Mouse (Mus musculus): Measurements from ENCODE around the gene Gpr84.

DNA sequence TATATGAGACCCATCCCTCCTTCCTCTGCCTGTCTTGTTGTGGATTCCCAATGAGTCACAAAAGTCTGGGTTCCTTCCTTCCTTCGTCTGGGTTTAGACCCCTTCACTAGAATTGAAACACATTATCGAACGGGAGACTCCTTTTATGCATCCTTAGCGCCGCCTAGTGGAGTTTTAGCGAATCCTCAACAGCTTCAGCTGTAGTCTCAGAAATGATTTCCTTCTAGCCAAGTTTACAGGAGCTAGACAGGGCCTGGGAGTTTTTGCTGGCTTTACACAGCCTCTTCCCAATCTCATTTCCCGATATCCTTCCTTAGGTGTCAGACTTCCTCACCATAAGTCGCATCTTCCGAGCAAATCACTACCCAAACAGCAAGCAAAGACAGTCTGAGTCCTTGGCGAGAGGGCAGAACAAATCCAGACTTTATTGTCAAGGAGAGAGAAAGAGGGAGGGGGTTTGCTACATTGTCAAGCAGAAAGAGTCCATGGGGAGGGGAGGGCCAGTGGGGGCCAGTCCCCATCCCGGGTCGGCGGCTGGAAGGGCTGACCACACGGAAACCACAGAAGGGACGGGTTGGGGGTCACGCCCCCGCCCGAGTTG is 3.2 kb upstream of the Gpr84 start:
- TF ChIP-seq CTCF (IDR thresholded peaks at IDR 0.05; ENCODE audit: low read depth) = peak; percentile 90
- no peak for TF ChIP-seq EP300 (optimal IDR thresholded peaks at IDR 0.05)

Measured in stomach, postnatal 0 days (tissue).